Mouse (Mus musculus) lung, adult 2 months (tissue): ENCODE measurements around the gene Ap2m1. TPM values are rescaled to one million over a fixed set of nuclear protein-coding genes. Genes with fewer than 3 reads are reported as not detected.

Source experiments
- DNase-seq: peaks from one replicate; pipeline ENCODE4 v3.0.0; 2022
- H3K4me1 ChIP-seq: fragments of 200-500 bp; 2 replicates; pipeline ENCODE4 v1.6.1; 2011; ENCODE audit warnings: low read length; ENCODE audit not compliant: control insufficient read depth, insufficient read depth
- H3K4me3 ChIP-seq: fragments of 200-500 bp; replicated peaks from 2 replicates; pipeline ENCODE3; 2011; ENCODE audit warnings: low read depth, mild to moderate bottlenecking, control low read depth, low read length; ENCODE audit errors: extremely low read depth
- CTCF ChIP-seq: fragments of 200-500 bp; IDR thresholded peaks from 2 replicates; pipeline ENCODE4 v1.5.1; 2011; ENCODE audit warnings: mild to moderate bottlenecking, low read length, control low read depth; ENCODE audit not compliant: insufficient read depth
- POLR2A ChIP-seq: fragments of 200-500 bp; IDR thresholded peaks from 2 replicates; pipeline ENCODE4 v1.6.1; 2011; ENCODE audit warnings: low read depth, mild to moderate bottlenecking, control low read depth, low read length, borderline replicate concordance; ENCODE audit errors: extremely low read depth
- WGBS: fragments of 180-500 bp; shearing (Covaris S2); methylation state at CpG from one replicate; pipeline ENCODE4 v1.1.7; 2018; 5-methylcytosine and 5-hydroxymethylcytosine counted together
- polyA plus RNA-seq: library from polyadenylated mRNA; depleted of rRNA; stranded (reverse); fragments of >200 nt; gene quantifications from 2 replicates; pipeline ENCODE4 v1.2.3, GENCODE M21; 2012; rRNA removed

Gene Ap2m1
- polyA plus RNA-seq, 1 experiment = 440 TPM

DNA sequence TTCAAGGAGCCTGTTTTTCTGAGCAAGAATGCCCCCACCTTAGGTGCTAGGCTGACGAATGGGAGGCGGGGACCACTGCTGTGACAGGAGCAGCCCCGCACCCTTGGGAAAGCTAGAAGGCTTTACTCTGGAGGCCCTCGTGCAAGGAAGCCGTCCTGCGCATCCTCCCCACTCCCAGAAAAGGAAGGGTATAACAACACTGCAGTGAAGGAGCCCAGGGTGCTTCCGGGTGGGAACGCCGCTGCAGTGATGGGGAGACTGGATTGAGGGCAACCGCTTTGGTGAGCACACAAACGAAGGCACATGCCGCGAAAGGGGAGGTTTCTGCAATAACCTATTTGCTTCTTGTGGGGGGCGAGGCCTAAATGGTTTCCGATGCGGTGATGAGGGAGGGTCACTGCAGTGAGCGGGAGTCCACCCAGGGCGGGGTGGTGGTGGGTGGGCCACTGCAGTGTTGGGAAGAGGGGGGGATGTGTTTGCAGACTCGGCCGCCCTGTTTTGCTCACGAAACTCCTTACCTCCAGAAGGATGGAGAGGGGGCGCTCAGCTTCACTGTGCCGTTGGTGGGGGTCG is 54.2 kb downstream of the Ap2m1 start, which contains the start of gene Vwa5b2:
Gene Vwa5b2 (plus strand): TSS at position 106 of the 573 bp plus-strand sequence.
- 1% methylated on average over 24 of the region's 24 CpGs for WGBS
- H3K4me3 ChIP-seq = peak within 1 kb of the TSS; percentile 6
- DNase-seq = no peak

DNA sequence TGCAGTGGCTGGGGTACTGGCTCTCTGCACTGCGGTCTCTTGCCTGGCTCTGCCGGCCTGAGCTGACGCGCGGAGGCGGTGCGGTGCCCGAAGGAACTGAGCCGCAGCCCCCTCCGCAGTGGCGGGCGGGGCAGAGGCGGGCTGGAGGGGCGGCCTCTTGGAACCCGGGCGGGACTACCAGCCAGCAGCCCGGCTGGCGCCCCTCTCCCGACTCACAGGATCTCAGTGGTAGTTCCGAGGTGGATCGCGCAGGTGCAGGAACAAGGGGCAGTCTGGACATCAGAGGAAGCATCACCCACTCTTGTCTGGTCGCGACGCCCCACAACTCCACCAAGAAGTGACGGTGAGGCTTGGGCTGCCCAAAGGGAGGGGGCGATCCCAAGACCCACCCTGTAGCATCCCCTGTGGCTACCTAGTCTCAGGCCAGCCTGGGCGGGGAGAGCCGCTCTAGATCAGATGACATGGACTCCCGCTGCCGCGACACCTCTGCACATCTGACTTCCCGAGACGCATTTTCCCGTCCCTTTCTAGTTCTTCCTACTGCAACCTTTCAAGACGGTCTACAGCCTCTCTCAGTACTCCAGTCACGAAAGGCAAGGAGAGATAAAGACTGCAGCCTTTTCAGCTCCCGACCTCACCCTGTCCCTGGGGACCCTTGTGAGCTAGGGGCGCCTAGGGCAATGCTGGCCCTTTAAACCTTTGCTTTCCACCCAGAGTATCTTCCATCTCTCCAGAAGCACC is 54.8 kb downstream of the Ap2m1 start:
- under 1% methylated on average over 39 of the region's 39 CpGs for WGBS
- DNase-seq = no peak
- Histone ChIP-seq H3K4me1 (peaks cover 3% of the 10 kb centered on the region), H3K4me3 (peak overlapping the region; percentile 6)
- TF ChIP-seq CTCF = no peak
- TF ChIP-seq POLR2A = no peak

More for the DNA sequence above, 54.2 kb downstream of the Ap2m1 start, which contains the start of gene Vwa5b2:
- H3K4me1 ChIP-seq = peaks cover 3% of the 10 kb centered on the region
- TF ChIP-seq CTCF (no peak), POLR2A (no peak)

DNA sequence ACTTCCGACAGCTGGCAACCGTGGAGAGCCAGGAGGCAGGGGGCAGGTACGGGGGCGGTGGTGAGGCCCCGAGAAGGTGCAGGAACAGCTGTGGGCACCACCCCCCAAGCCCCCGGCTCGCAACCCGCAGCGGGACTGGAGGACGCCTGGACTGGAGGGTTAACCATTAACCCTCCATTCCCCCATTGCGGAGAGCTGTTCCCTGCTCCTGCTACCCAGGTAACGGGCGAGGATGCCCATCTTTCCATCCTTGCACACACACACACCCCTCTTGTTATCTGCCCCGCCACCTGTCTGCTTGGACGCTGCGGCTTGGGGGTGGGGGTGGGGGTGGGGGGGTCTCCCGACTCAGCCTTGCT is 55.4 kb downstream of the Ap2m1 start:
- no peak overlapping the region for H3K4me3 ChIP-seq
- no peak for DNase-seq
- peaks cover 3% of the 10 kb centered on the region for H3K4me1 ChIP-seq
- WGBS = 4% methylated on average over 17 of the region's 17 CpGs
- TF ChIP-seq POLR2A = no peak
- no peak for TF ChIP-seq CTCF

DNA sequence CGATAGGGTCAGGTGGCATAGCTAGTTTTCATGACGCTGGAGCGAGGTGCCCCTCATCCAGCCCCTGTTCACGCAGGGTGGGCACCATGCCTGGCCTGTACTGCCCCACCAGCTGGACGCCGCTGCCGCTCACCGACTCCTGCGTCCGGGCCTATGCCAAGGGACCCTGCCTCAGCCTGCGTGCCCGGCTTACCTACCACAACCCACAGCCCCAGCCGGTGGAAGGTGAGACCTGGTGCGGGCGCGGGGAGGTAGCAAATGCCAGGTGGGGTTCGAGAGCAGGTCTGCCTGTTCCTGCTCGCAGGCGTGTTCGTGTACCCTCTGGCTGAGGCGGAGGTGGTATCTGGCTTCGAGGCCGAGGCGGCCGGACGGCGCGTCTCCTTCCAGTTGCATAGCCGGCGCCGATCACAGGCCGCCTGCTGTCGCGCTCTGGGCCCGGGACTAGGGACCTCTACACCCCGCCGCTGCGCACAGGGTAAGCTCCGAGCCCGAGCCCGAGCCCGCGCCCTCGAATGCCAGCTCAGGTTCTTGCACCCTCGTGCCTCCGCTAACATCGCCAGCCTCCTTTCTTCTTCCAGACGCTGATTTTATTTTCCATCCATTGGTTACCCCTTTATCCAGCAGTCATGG is 55.9 kb downstream of the Ap2m1 start:
- DNase-seq = no peak

More for the DNA sequence above, 55.9 kb downstream of the Ap2m1 start:
- TF ChIP-seq POLR2A (no peak), CTCF (no peak)
- WGBS = 4% methylated on average over 48 of the region's 48 CpGs
- H3K4me3 ChIP-seq = no peak overlapping the region
- peaks cover 3% of the 10 kb centered on the region for H3K4me1 ChIP-seq

Other genes with a start within 250 kb of the Ap2m1 start
- 30.5 and 41.4 TPM in 2 replicates for gene Parl, start 233.1 kb upstream of the Ap2m1 start, polyA plus RNA-seq
- gene Cyp2ab1, start 210.1 kb upstream of the Ap2m1 start, polyA plus RNA-seq = 3.5 and 4.4 TPM in 2 replicates
- 108 and 148 TPM in 2 replicates for gene Abcc5, start 109.1 kb upstream of the Ap2m1 start, polyA plus RNA-seq
- gene Eif2b5, start 36.7 kb upstream of the Ap2m1 start, polyA plus RNA-seq = 20.9 and 24.7 TPM in 2 replicates
- gene Dvl3, start 18.5 kb upstream of the Ap2m1 start, polyA plus RNA-seq = 35.9 and 44.0 TPM in 2 replicates
- 32.0 and 50.5 TPM in 2 replicates for gene Abcf3, start 13.1 kb downstream of the Ap2m1 start, polyA plus RNA-seq
- 0.10 and 0.34 TPM in 2 replicates for gene Vwa5b2, start 54.0 kb downstream of the Ap2m1 start, polyA plus RNA-seq
- 7.6 and 8.3 TPM in 2 replicates for gene Eef1akmt4, start 76.1 kb downstream of the Ap2m1 start, polyA plus RNA-seq
- gene Gm49333, start 76.1 kb downstream of the Ap2m1 start, polyA plus RNA-seq = 0.17 TPM in 1 of 2 replicates, not detected in the other
- gene Alg3, start 76.3 kb downstream of the Ap2m1 start, polyA plus RNA-seq = 18.0 and 23.7 TPM in 2 replicates
- 3.4 and 4.0 TPM in 2 replicates for gene Camk2n2, start 85.8 kb downstream of the Ap2m1 start, polyA plus RNA-seq
- gene Ece2, start 94.3 kb downstream of the Ap2m1 start, polyA plus RNA-seq = 0.37 and 0.64 TPM in 2 replicates
- gene Psmd2, start 116.2 kb downstream of the Ap2m1 start, polyA plus RNA-seq = 56.0 and 90.0 TPM in 2 replicates
- 341 and 342 TPM in 2 replicates for gene Eif4g1, start 132.8 kb downstream of the Ap2m1 start, polyA plus RNA-seq
- 17.3 and 19.2 TPM in 2 replicates for gene Fam131a, start 157.8 kb downstream of the Ap2m1 start, polyA plus RNA-seq
- gene Polr2h, start 182.2 kb downstream of the Ap2m1 start, polyA plus RNA-seq = 8.3 and 12.0 TPM in 2 replicates
- gene Clcn2, start 182.3 kb downstream of the Ap2m1 start, polyA plus RNA-seq = 8.1 and 9.5 TPM in 2 replicates
- 4.4 and 5.8 TPM in 2 replicates for gene Chrd, start 197.6 kb downstream of the Ap2m1 start, polyA plus RNA-seq
- gene Thpo, start 199.0 kb downstream of the Ap2m1 start, polyA plus RNA-seq = 1.1 and 1.6 TPM in 2 replicates